Mouse (Mus musculus): ENCODE data around the gene Trpm7. TPM values are rescaled to one million over a fixed set of nuclear protein-coding genes. Genes with fewer than 3 reads are reported as not detected.

Gene Trpm7
- polyA plus RNA-seq (2016; fragmentation: Nextera tagmentation; extraction: Ambion mirVana) = 43.0 and 46.8 TPM in 2 replicates

DNA sequence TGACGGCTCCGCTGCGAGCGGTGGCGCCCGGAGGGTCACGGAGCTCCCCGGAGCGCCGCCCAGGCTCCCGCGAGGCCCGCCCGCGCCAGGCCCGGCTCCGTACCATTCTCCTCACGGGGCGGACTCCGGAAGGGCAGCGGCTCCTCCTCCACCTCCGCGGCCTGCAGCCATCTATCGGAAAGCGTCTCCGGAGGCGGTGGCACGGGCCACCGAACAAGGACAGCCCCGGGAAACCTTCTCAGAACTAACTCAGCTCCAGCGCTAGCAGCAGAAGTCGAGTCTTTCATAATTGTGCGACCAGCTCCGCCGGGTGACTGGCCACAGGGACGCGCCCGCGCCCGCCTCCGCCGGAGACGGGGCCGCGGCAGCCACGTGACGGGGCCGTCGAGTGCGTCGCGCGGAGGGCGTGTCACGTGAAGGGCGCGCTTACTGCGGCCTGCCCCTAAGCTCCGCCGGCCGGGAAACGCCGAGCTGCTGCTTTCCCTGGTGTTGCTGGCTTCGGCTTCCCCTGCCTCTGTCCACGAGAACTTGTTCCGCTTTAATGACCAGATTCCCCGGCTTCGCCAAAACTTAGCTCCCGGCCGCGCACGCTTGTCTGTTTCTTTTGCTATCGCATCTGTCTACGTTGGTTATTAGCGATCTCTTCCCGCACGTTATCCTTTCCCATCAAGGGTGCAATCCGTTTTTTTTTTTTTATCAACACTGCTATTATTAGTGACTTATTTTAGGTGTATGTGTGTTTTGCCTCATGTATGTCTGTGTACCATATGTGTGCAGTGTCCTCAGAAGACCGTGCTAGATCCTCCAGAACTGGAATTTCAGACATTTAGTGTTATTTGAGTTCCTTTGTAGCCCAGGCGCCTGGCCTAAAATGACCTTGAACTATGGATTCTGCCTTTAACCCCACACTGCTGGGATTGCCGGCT lies at the start of gene Trpm7:
Gene Trpm7 (minus strand): TSS at position 360 of the 926 bp plus-strand sequence.
- peak within 1 kb of the TSS; percentile 90 for H3K4me3 ChIP-seq
- no peaks in the 10 kb centered on the region for H3K36me3 ChIP-seq
- ATAC-seq (ENCODE audit: low FRiP score) = peak; percentile 98
- H3K4me2 ChIP-seq (replicated peaks) = peak within 1 kb of the TSS; percentile 70
- WGBS = under 1% methylated on average over 74 of the region's 81 CpGs
- no peaks in the 10 kb centered on the region for H3K9me3 ChIP-seq (replicated peaks)
- peak within 1 kb of the TSS; percentile 97 for H3K27ac ChIP-seq
- no peaks in the 10 kb centered on the region for H3K27me3 ChIP-seq
- H3K9ac ChIP-seq = peak within 1 kb of the TSS; percentile 90
- peaks cover 9% of the 10 kb centered on the region for H3K4me1 ChIP-seq

DNA sequence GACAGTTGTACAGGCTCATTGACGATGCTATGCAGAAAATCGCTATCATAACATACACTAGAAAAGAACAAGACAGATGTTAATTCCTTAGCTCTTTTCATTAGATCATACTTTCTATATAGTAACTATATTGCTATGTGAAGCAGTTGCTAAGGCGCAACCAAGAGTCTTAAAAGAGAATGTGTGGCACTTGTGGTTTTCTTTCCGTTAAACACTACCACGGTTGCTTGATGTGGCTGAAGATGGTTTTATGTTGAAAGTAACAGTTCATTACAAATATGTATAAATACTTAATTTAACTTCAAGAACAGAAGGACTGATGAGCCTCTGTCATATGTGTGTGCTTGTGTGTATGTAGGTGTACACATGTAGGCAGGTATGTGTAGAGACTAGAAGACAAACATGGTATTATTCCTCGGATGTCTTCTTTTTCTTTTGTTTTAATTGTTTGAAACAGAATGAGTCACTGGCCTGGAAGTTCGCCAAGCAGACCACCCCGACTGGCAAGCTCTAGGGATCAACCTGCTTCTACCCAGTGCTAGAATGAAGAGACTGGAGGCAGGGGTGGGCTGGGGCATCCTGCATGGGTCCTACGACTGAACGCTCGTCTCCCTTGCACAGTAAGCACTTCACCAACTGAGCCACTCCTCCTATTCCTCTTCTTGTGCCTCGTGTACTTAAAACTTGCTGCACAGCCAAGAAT lies 44.5 kb upstream of the Trpm7 start:
- Histone ChIP-seq H3K27me3 (no peaks in the 10 kb centered on the region), H3K4me1 (no peaks in the 10 kb centered on the region), H3K27ac (no peak overlapping the region), H3K4me3 (no peak overlapping the region), H3K4me2 (replicated peaks) (no peak overlapping the region), H3K9me3 (replicated peaks) (no peaks in the 10 kb centered on the region), H3K9ac (no peak overlapping the region), H3K36me3 (peaks cover 54% of the 10 kb centered on the region)
- 86% methylated on average over 12 of the region's 12 CpGs for WGBS
- ATAC-seq (ENCODE audit: low FRiP score) = no peak

DNA sequence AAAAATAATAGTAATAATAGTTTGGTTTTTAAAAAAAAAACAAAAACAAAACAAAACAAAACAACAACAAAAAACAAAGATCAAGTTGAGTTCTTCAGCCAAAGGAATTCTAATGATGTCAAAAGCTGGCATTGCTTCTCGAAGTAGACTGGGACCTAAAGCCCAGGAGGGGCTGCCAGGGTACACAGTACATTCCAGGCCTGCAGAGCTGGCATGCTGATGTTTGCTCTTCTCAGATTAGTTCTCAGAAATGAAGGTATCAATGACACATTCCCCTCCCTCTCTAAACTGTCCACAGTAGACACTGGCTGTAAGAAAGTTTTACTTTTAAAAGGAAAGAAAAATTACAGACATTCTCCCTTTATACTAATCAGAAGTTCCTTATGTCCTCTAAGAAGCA lies 40.2 kb upstream of the Trpm7 start:
- Histone ChIP-seq H3K27me3 (no peaks in the 10 kb centered on the region), H3K9ac (no peak overlapping the region), H3K4me2 (replicated peaks) (no peak overlapping the region), H3K9me3 (replicated peaks) (no peaks in the 10 kb centered on the region), H3K36me3 (peaks cover 42% of the 10 kb centered on the region), H3K4me3 (no peak overlapping the region), H3K4me1 (no peaks in the 10 kb centered on the region), H3K27ac (no peak overlapping the region)
- WGBS = 78% methylated on average over 1 of the region's 1 CpGs
- no peak for ATAC-seq (ENCODE audit: low FRiP score)

DNA sequence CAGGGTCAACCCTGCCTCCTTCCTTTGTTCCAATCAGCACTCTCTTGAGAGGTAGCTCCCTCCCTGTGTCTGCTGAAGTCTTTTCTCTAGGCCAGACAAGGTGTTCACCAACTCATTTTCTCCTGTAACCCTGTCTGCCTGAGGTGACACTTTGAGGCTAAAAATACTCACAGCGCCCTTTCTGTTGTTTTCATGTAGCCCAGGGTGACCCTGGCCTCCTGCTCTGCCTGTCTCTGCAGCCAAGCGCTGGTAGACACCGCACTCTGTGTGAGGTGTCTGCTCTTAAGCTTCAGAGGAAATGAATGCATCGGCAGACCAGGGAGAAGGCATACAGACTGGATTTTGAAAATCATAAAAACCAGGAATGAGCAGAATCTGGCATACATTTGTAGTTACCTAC lies 38.1 kb upstream of the Trpm7 start:
- no peak overlapping the region for H3K27ac ChIP-seq
- no peak for ATAC-seq (ENCODE audit: low FRiP score)
- no peak overlapping the region for H3K9ac ChIP-seq
- H3K4me1 ChIP-seq = no peaks in the 10 kb centered on the region
- peaks cover 27% of the 10 kb centered on the region for H3K36me3 ChIP-seq
- H3K27me3 ChIP-seq = no peaks in the 10 kb centered on the region
- H3K4me2 ChIP-seq (replicated peaks) = no peak overlapping the region
- no peaks in the 10 kb centered on the region for H3K9me3 ChIP-seq (replicated peaks)
- H3K4me3 ChIP-seq = no peak overlapping the region
- WGBS = 64% methylated on average over 4 of the region's 4 CpGs

DNA sequence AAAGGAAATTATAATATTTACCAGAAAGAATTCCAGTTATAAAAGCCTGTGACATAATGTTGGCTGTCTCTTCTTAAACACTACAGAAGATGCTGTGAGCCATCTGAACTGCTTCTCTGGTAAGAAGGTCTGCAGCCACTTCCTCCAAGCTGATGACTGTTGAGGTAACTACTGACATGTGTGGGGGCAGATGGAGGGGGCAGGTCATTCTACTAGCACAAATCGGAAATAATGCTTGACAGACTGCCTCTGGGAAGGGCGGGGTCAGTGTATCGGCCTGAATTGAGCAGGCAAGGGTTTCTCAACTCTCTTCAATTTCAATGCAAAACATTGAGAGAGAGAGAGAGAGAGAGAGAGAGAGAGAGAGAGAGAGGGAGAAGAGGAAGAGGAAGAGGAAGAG lies 28.1 kb upstream of the Trpm7 start:
- no peak for ATAC-seq (ENCODE audit: low FRiP score)
- 71% methylated on average over 3 of the region's 3 CpGs for WGBS
- no peaks in the 10 kb centered on the region for H3K27me3 ChIP-seq

DNA sequence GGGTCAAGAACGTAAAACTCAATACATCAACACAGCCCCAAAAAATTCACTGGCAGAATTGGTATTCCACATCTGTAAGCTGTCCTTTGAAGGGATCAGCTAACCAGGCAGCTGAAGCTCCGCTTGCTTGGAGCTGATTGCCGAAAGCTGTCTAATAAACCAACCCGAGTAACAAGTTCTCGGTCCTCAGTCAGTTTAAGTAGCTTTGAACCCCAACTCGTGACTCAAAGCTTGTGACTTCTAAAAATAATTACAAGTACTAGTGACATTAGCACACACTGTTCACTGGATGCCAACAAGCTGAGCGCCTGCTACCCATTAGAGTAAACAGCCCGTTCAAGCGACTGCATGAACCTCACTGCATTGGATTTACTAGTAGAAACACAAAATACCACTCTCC lies 21.5 kb upstream of the Trpm7 start:
- Histone ChIP-seq H3K4me3 (no peak overlapping the region), H3K27ac (no peak overlapping the region), H3K4me2 (replicated peaks) (no peak overlapping the region), H3K27me3 (no peaks in the 10 kb centered on the region), H3K4me1 (no peaks in the 10 kb centered on the region), H3K36me3 (peaks cover 22% of the 10 kb centered on the region), H3K9ac (no peak overlapping the region), H3K9me3 (replicated peaks) (no peaks in the 10 kb centered on the region)
- 92% methylated on average over 9 of the region's 9 CpGs for WGBS
- ATAC-seq (ENCODE audit: low FRiP score) = no peak

More for the DNA sequence above, 28.1 kb upstream of the Trpm7 start:
- H3K36me3 ChIP-seq = peaks cover 45% of the 10 kb centered on the region
- H3K9ac ChIP-seq = no peak overlapping the region
- no peaks in the 10 kb centered on the region for H3K9me3 ChIP-seq (replicated peaks)
- H3K4me3 ChIP-seq = no peak overlapping the region
- no peaks in the 10 kb centered on the region for H3K4me1 ChIP-seq
- no peak overlapping the region for H3K4me2 ChIP-seq (replicated peaks)
- H3K27ac ChIP-seq = no peak overlapping the region

DNA sequence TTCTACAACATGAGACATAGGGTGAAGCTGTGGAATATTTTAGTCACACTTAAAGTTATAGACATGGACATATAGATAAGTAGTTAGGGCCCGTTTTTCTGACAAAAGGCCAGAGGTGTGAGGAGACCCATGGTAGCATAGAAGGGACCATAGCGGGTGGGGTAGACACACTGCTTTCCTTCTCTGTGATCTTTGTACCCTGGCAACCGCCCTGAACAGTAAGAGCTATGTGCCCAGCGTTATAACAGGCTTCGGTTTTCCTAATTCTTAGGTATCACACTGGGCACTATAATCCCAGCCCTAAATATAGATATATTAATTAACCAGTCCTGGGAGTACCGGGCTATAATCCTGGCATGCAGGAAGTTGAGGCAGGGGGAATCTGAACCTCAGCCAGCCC lies 20.9 kb upstream of the Trpm7 start:
- Histone ChIP-seq H3K27me3 (no peaks in the 10 kb centered on the region), H3K36me3 (peaks cover 22% of the 10 kb centered on the region), H3K27ac (no peak overlapping the region), H3K4me2 (replicated peaks) (no peak overlapping the region), H3K4me3 (no peak overlapping the region), H3K9me3 (replicated peaks) (no peaks in the 10 kb centered on the region), H3K9ac (no peak overlapping the region), H3K4me1 (no peaks in the 10 kb centered on the region)
- 87% methylated on average over 6 of the region's 6 CpGs for WGBS
- ATAC-seq (ENCODE audit: low FRiP score) = no peak

DNA sequence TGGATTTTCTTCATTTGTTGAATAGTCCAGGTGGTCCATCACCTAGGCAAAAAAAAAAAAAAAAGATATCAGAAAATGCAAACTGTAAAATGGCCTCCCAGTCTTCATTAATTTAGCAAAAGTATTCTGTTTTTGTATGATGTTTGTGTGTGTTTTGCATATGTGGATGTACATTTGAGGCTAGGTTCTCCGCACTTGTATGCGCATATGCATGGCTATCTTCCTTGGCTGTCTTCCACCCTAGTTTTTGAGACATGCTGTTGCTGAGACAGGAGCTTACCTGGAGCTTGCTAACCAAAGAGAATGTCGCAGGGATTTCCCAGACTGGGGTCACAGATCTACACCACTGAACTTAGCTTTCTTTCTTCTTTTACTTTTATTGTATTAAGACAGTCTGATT lies 18.2 kb upstream of the Trpm7 start:
- WGBS = 95% methylated on average over 3 of the region's 3 CpGs
- H3K9me3 ChIP-seq (replicated peaks) = no peaks in the 10 kb centered on the region
- H3K36me3 ChIP-seq = peaks cover 9% of the 10 kb centered on the region

DNA sequence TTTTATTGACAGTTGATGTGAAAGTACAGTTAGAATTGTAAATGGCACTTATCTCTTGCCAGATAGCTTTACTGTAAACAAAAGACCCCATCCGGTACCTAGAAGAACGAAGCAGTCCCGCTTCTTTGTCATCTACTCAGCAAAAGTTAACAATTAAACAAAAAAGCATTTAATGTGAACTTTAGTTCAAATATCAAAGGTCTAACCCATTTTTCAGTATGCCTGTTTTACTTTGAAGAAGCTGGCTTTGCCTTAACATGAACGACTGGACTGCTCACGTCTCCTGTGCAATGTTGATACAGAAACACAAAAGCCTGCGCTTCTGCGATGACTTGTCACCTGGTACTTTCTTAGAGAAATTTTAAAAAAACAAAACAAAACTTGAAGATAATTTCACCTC lies 16.3 kb upstream of the Trpm7 start:
- no peak overlapping the region for H3K27ac ChIP-seq
- H3K4me1 ChIP-seq = no peaks in the 10 kb centered on the region
- no peaks in the 10 kb centered on the region for H3K27me3 ChIP-seq
- WGBS = 94% methylated on average over 7 of the region's 7 CpGs
- H3K36me3 ChIP-seq = peaks cover 9% of the 10 kb centered on the region
- ATAC-seq (ENCODE audit: low FRiP score) = no peak
- H3K9me3 ChIP-seq (replicated peaks) = no peaks in the 10 kb centered on the region
- H3K9ac ChIP-seq = no peak overlapping the region
- no peak overlapping the region for H3K4me2 ChIP-seq (replicated peaks)
- no peak overlapping the region for H3K4me3 ChIP-seq

More for the DNA sequence above, 18.2 kb upstream of the Trpm7 start:
- H3K27ac ChIP-seq = no peak overlapping the region
- H3K27me3 ChIP-seq = no peaks in the 10 kb centered on the region
- H3K9ac ChIP-seq = no peak overlapping the region
- H3K4me3 ChIP-seq = no peak overlapping the region
- H3K4me2 ChIP-seq (replicated peaks) = no peak overlapping the region
- ATAC-seq (ENCODE audit: low FRiP score) = no peak
- no peaks in the 10 kb centered on the region for H3K4me1 ChIP-seq

DNA sequence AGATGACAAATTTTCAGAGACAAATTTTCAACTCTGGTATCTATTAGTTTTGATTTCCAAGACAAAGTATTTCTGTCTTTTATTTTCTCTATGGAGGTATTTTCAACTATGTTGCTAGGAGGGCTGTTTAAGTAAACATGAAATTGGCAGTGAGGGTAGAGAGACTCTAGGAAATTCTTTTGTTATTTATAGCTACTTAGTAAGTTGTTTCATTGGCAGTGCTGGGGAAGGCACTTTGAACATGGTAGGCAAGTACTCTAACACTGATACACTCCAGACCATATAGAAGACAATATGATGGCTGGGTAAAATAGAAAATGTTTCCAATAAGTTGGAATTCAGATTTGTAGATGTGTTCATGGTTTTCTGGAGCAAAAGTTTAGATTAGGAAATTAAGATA lies 15.7 kb upstream of the Trpm7 start:
- Histone ChIP-seq H3K9ac (no peak overlapping the region), H3K9me3 (replicated peaks) (no peaks in the 10 kb centered on the region), H3K4me1 (no peaks in the 10 kb centered on the region), H3K4me3 (no peak overlapping the region), H3K36me3 (peaks cover 9% of the 10 kb centered on the region), H3K4me2 (replicated peaks) (no peak overlapping the region), H3K27me3 (no peaks in the 10 kb centered on the region), H3K27ac (no peak overlapping the region)
- ATAC-seq (ENCODE audit: low FRiP score) = no peak

DNA sequence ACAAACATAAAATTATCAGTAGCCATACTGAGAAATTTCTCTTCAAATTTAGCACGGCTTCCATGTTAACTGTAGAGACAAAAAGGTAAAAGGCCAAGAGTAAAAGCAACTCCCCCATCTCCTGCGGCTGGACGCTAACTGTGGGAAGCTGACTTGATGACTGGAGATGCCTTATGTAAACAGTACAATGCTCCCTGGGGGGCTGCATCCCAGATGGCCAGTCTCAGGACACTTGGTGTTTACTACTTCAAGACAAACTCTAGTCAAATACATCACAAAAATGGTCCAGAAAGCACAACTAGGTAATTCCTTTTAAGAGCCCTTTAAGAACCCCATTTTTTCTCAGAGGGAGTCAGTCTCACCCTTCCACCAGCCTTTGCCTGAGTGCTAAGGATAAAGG lies 11.1 kb upstream of the Trpm7 start:
- WGBS = 62% methylated on average over 3 of the region's 3 CpGs
- Histone ChIP-seq H3K9ac (no peak overlapping the region), H3K4me1 (no peaks in the 10 kb centered on the region), H3K27ac (no peak overlapping the region), H3K4me2 (replicated peaks) (no peak overlapping the region), H3K27me3 (no peaks in the 10 kb centered on the region), H3K4me3 (no peak overlapping the region), H3K9me3 (replicated peaks) (no peaks in the 10 kb centered on the region), H3K36me3 (0 out of 2 replicates have a peak, but pooled peaks cover under 1% of the 10 kb centered on the region)
- no peak for ATAC-seq (ENCODE audit: low FRiP score)

DNA sequence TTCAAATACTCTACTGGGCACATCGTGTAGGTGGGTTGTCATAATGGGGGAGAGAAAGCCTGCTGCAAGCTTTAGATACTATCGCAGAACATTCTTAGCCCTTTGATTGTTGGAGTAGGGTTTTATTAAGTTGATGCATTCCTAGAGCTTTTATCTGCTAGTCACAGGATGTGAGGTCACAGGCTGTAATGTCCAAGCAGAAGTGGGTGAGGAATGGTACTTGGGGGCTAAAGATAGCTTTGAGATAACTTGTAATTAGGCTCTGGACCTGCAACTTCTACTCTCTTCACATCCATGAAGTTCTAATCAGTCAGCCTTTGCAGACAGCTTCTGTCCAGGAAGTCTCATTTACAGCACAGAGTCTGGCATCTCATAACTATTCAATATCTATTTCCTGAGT lies 9.8 kb upstream of the Trpm7 start:
- Histone ChIP-seq H3K4me1 (no peaks in the 10 kb centered on the region), H3K36me3 (no peaks in the 10 kb centered on the region), H3K9ac (no peak overlapping the region), H3K27ac (no peak overlapping the region), H3K9me3 (replicated peaks) (no peaks in the 10 kb centered on the region), H3K4me2 (replicated peaks) (no peak overlapping the region), H3K27me3 (no peaks in the 10 kb centered on the region), H3K4me3 (no peak overlapping the region)
- WGBS = 84% methylated on average over 2 of the region's 2 CpGs
- ATAC-seq (ENCODE audit: low FRiP score) = no peak
